Mouse (Mus musculus) lung, adult 10 weeks (tissue): ENCODE results near the gene Olfr955. TPM values are rescaled to one million over a fixed set of nuclear protein-coding genes. Genes with fewer than 3 reads are reported as not detected.

ENCODE experiments used
- polyA plus RNA-seq: library from polyadenylated mRNA; stranded (reverse); fragments of 350-450 nt; fragmentation: Illumina TruSeq; extraction: RNeasy Lipid Tissue Mini Kit (QIAGEN cat#74804); gene quantifications from one replicate; pipeline ENCODE4 v1.2.3, GENCODE M21; 2014; ENCODE audit warnings: low read depth, low replicate concordance; ENCODE audit not compliant: insufficient read depth

Gene Olfr955
- polyA plus RNA-seq, result not detected

GRCm38 (mm10) chr9:39471844-39472243 lies at the start of gene Olfr955:
Olfr955 (minus strand) TSS chr9:39471944.

GRCm38 (mm10) chr9:39515531-39515930 lies 43.8 kb upstream of the Olfr955 start, which contains the start of gene Olfr957:
Olfr957 (minus strand) TSS chr9:39515809.

GRCm38 (mm10) chr9:39493895-39494294 lies 22.2 kb upstream of the Olfr955 start, which contains the start of gene Olfr44:
Olfr44 (minus strand) TSS chr9:39493995.

GRCm38 (mm10) chr9:39456401-39456800 lies 15.3 kb downstream of the Olfr955 start, which contains the start of gene Olfr954:
Olfr954 (plus strand) TSS chr9:39456701.

GRCm38 (mm10) chr9:39427048-39427447 lies 44.7 kb downstream of the Olfr955 start, which contains the start of gene Olfr952:
Olfr952 (minus strand) TSS chr9:39427148.

Other genes starting within 250 kb of the Olfr955 start
- not detected for gene Olfr1537, start 221.9 kb downstream of the Olfr955 start, polyA plus RNA-seq
- gene Olfr945, start 195.1 kb downstream of the Olfr955 start, polyA plus RNA-seq, result not detected
- not detected for gene Olfr948, start 145.9 kb downstream of the Olfr955 start, polyA plus RNA-seq
- not detected for gene Olfr951, start 84.5 kb downstream of the Olfr955 start, polyA plus RNA-seq
- gene Olfr952, start 44.8 kb downstream of the Olfr955 start, polyA plus RNA-seq, result not detected
- gene Olfr954, start 15.2 kb downstream of the Olfr955 start, polyA plus RNA-seq, result not detected
- gene Olfr44, start 22.1 kb upstream of the Olfr955 start, polyA plus RNA-seq, result not detected
- not detected for gene Olfr957, start 43.9 kb upstream of the Olfr955 start, polyA plus RNA-seq
- not detected for gene Olfr958, start 82.1 kb upstream of the Olfr955 start, polyA plus RNA-seq
- gene Olfr959, start 103.6 kb upstream of the Olfr955 start, polyA plus RNA-seq, result not detected
- gene AW551984, start 132.5 kb upstream of the Olfr955 start, polyA plus RNA-seq, result 0.23 TPM
- gene Olfr148, start 138.7 kb upstream of the Olfr955 start, polyA plus RNA-seq, result not detected
- gene Olfr960, start 149.4 kb upstream of the Olfr955 start, polyA plus RNA-seq, result not detected
- not detected for gene Olfr961, start 173.1 kb upstream of the Olfr955 start, polyA plus RNA-seq
- not detected for gene Olfr963, start 195.3 kb upstream of the Olfr955 start, polyA plus RNA-seq
- not detected for gene Olfr149, start 235.2 kb upstream of the Olfr955 start, polyA plus RNA-seq
- not detected for gene Olfr965, start 239.4 kb upstream of the Olfr955 start, polyA plus RNA-seq